Mouse (Mus musculus) gastrocnemius, postnatal 36 days (tissue): ENCODE measurements at regions not wholly inside any gene's neighbourhood (a gene's known extent, or its start where the extent isn't known, plus 50 kb on each side); places are given as distances from the start of the nearest gene placed in this dataset.

ENCODE experiments used
- DNase-seq, 2 experiments: peaks; one replicate each; pipeline ENCODE4 v3.0.0; 2022
- intact Hi-C: fragments of 180-260 bp; cut with DNase I; formaldehyde crosslinking; loops from one replicate; pipeline ENCODE4 v1.15.1; 2025

DNA sequence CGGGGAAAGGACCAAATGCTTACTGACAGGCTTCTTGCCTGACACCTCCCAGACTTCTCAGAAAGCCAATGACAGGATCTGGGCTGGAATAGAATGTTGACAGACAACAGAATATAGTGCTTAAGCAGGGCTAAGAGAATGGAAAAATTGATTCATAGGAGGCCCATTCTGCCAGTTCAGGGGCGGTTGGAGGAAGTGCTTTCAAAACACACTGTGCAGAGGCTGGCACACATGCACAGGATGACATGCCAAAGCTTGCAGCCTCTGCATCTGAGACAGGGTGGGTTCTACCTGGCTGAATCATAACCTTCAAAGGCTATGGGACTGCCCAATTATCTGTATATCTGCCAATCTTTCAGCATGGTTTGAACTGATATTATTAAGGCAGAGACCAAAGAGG, 75.5 kb upstream of the Palmd start:
- intact Hi-C loops = no loop called here
- DNase-seq = no peak

DNA sequence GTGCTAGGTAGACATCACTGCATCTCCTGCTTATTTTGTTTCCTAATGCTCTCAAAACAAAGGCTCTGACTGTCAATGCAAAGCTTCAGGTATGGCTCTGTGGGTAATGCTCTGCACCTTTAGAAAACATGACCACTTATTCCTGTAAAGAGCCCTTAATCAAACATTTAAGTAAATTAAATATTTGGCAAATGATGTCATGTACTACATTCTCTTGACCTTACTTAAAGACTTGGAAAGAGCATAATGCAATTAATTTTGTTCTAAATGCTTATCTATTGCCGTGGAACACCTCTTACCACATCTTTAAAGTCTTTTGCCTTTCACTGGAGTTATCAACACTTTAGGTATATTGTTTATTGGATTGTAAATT, 70.1 kb upstream of the Palmd start:
- no peak for DNase-seq
- intact Hi-C loops = no loop called here

DNA sequence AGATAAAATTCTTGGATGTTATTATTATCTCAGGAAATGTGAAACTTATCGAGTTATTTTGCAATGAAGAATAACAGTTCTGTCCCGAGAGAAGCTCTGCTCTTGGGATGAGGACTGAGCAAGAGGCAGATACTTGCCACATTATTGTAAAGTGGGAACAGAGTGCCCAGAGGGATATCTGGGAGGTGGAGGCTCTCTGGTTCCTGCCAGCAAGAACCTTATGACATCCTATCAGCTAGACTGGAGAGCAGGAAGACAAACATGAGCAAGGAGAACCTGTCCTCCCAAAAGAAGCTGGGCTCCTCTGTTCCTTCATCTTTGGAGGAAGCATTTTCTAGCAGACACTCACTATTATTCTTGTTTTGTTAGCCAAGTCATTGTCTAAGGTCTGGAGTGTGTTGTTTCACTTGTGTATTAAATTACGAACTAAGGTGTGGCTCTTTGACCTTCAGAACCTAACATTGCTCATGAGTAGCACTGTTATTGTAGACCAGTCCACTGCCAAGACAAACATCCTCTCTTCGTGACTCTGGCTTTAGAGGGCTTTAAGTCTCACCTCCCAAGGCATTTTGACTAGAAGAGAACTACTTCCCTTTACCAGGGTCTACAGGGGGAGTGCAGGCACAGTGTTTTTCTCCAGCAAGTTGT, 69.6 kb upstream of the Palmd start:
- DNase-seq = no peak
- intact Hi-C loops = no loop called here
